Mouse (Mus musculus) liver, adult 2 months (tissue): ENCODE measurements around the gene Gm38392.

Experiments used
- CTCF ChIP-seq: fragments of 200-500 bp; IDR thresholded peaks from 2 replicates; pipeline ENCODE4 v1.5.1; 2011; ENCODE audit warnings: low read depth, low read length, control low read depth
- POLR2A ChIP-seq: fragments of 200-500 bp; IDR thresholded peaks from 2 replicates; pipeline ENCODE4 v1.6.1; 2011; ENCODE audit warnings: low read length, control low read depth; ENCODE audit not compliant: insufficient read depth; ENCODE audit errors: extremely low read depth

- no peak for TF ChIP-seq CTCF
- no peak for TF ChIP-seq POLR2A
These were observed 85.4 kb downstream of the Gm38392 start for GRCm38 (mm10) chr3:88201640-88202039.
